Mouse (Mus musculus) liver, embryonic 14.5 days (tissue): ENCODE data around the gene Zfp57.

Experiments
- CTCF ChIP-seq: IDR thresholded peaks from 2 replicates; pipeline ENCODE4 v1.5.1; 2016; ENCODE audit warnings: antibody characterized with exemption, low read depth, control low read depth
- EP300 ChIP-seq: IDR thresholded peaks from 2 replicates; pipeline ENCODE4 v1.6.1; 2016; ENCODE audit warnings: antibody characterized with exemption, low read depth

GRCm38 (mm10) chr17:37003366-37003765 lies 2.4 kb downstream of the Zfp57 start:
- TF ChIP-seq CTCF (no peak), EP300 (no peak)
